Mouse (Mus musculus) heart, adult 2 months (tissue): ENCODE data around the gene Trim17.

Source experiments
- CTCF ChIP-seq: fragments of 200-600 bp; IDR thresholded peaks from 2 replicates; pipeline ENCODE4 v1.8.1; 2022; ENCODE audit warnings: antibody characterized with exemption, mild to moderate bottlenecking, moderate library complexity
- POLR2A ChIP-seq: fragments of 200-500 bp; IDR thresholded peaks from 2 replicates; pipeline ENCODE4 v1.6.1; 2011; ENCODE audit warnings: mild to moderate bottlenecking, low read depth, low read length, control low read depth; ENCODE audit not compliant: insufficient read depth

- TF ChIP-seq POLR2A (no peak), CTCF (no peak)
Observed at GRCm38 (mm10) chr11:58977607-58978026, 23.1 kb downstream of the Trim17 start.
